Mouse (Mus musculus) G1E-ER4 (cell line): Measurements from ENCODE around the gene Zmym2. TPM values are rescaled to one million over a fixed set of nuclear protein-coding genes. Genes with fewer than 3 reads are reported as not detected.

ENCODE experiments used
- GATA1 ChIP-seq: IDR thresholded peaks from one replicate; pipeline ENCODE4 v1.8.0; 2012; ENCODE audit warnings: low read length, inconsistent platforms
- polyA plus RNA-seq: library from polyadenylated mRNA; stranded (reverse); fragments of >175 nt; gene quantifications from 2 replicates; pipeline ENCODE4 v1.2.3, GENCODE M21; 2012

Zmym2 gene
- polyA plus RNA-seq, 1 experiment = 2.2 TPM

DNA sequence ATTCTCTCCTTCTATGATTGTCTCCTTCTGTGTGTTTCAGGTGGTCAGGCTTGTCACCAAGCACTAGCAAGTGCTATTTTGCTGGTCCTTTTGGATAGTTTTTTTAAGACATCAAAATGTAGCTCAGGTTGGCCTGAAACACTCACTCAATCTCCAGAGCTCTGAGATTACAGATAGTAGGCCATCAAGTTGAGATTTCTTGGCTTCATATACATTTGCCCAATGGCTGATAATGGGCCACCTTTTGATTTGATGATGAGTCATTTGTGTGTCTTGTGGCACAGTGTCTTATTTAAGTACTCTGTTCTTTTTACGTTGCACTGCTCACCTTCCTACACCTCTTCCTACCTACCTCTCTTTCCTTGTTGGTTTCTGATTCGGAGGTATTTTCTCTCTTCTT lies 11.0 kb downstream of the Zmym2 start:
- no peak for TF ChIP-seq GATA1

DNA sequence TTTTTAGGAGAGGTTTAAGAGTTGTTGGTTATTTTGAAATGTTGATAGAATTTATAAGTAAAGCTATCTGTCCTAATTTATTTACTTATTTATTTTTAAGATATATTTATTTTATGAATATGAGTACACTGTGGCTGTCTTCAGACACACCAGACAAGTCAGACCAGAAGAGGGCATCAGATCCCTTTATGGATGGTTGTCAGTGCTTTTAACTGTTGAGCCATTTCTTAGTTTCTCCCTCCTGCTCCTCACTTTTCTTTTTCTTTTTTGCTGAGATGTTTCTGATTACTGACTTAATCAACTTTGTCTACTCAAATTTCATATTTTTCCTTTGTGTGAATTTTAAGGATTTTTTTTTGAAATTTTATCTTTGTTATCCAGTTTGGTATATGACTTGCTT lies 13.2 kb downstream of the Zmym2 start:
- no peak for TF ChIP-seq GATA1

DNA sequence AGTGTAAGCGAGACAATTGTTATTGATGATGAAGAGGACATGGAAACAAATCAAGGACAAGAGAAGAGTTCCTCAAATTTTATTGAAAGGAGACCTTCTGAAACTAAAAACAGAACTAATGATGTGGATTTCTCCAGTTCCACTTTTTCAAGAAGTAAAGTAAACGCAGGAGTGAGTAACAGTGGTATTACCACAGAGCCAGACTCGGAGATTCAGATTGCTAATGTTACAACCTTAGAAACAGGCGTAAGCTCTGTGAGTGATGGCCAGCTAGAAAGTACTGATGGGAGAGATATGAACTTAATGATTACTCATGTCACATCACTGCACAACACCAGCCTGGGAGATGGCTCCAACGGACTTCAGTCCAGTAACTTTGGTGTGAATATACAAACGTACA lies 16.6 kb downstream of the Zmym2 start:
- TF ChIP-seq GATA1 = no peak

DNA sequence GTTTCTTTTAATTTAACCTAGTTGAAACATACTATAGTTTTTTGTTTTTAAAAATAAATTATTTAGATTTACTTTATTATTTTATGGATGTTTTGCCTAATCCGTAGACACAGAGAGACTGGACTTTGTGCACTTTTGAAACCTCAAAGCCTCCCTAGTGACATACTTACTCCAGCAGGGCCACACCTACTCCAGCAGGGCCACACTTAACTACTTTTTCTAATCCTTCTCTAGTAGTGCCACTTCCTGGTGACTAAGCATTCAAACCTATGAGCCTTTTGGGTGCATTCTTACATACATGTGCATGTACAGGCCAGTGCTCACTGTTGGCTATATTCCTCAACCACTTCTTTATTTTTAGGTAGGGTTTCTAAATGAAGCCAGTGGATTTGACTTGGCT lies 19.2 kb downstream of the Zmym2 start:
- no peak for TF ChIP-seq GATA1

DNA sequence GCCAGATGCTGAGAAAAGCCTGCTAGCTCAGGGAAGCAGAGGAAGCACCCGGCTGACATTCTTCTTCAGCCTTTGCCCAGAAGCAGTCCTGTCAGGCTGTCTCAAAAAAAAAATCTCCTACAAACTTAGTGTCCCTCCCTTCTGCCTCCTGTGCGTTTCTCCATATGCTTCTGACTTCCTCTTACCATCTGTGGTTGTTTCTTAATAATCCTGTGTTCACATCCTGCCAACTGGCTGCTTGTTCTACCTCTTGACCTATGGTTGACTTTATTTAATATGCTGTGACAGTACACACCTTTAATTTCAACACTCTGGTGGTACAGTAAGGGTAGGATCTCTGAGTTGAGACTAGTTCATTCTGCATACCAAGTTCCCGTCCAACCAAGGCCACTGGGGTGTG lies 32.1 kb downstream of the Zmym2 start:
- TF ChIP-seq GATA1 = no peak

DNA sequence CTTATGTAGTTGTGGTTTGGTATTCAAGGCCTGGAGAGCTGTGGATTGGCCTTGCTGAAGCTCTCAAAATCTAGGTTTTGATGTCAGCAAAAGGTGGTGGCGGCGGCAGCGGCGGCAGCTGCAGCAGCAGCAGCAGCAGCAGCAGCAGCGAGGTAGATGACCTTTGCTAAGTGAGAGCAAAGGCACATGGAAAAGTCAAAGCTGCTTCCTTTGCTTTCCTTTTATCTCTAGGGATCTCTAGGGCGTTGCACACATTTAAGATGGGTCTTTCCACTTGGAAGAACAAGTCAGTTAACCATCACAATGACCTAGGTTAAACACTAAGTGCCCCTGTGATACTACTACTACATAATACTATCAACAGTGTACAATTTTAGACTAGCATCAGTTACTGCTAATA lies 49.0 kb downstream of the Zmym2 start:
- no peak for TF ChIP-seq GATA1

DNA sequence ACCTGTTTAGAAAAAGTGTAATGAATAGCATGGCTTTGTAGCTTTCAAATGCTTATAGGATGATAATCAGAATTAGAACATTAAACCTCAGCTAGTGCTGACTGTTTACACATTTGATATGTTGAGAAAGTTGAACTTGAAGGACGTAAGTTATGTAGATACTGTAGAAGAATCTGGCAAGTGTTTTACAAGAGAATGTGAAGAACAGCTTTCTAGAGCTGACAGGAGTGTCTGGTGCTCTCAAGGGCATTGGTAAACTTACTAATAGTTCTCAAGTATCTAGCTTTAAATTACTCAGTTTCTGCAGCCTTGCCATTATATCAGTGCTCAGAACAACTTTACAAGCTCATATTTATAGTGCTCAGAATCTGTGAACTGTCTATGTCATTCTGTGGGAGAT lies 53.5 kb downstream of the Zmym2 start:
- TF ChIP-seq GATA1 = no peak

DNA sequence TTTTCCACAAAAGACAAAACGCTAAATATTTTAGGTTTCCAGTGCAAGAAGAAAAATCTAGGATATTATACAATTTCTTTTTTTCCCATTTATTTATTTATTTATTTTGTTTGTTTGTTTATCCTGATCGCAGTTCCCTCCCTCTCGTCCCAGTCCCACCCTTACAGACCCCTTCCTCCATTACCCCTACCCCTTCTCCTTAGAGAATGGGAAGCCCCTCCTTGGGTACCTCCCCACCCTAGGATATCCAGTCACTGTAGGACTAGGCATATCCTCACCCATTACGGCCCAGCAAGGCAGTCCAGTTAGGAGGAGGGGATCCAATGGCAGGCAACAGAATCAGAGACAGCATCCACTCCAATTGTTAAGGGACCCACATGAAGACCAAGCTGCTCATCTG lies 66.5 kb downstream of the Zmym2 start:
- no peak for TF ChIP-seq GATA1

DNA sequence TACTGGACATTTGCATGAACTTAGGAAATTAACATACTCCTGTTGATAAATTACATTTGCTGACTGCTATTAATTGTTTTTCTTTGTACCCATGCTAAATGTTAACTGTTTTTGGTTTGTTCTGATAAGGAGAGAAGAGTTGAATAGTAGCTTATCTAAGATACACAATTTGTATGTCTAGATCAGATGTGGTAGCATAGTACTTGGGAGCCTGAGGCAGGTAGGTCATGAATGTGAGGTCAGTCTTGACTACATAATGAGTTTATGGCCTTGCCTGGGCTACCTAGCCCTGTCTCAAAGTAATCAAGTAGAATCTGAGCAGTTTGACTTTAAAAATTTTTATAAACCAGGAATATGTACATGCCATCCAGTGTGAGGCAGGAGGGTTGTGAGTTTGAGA lies 67.9 kb downstream of the Zmym2 start:
- TF ChIP-seq GATA1 = no peak

DNA sequence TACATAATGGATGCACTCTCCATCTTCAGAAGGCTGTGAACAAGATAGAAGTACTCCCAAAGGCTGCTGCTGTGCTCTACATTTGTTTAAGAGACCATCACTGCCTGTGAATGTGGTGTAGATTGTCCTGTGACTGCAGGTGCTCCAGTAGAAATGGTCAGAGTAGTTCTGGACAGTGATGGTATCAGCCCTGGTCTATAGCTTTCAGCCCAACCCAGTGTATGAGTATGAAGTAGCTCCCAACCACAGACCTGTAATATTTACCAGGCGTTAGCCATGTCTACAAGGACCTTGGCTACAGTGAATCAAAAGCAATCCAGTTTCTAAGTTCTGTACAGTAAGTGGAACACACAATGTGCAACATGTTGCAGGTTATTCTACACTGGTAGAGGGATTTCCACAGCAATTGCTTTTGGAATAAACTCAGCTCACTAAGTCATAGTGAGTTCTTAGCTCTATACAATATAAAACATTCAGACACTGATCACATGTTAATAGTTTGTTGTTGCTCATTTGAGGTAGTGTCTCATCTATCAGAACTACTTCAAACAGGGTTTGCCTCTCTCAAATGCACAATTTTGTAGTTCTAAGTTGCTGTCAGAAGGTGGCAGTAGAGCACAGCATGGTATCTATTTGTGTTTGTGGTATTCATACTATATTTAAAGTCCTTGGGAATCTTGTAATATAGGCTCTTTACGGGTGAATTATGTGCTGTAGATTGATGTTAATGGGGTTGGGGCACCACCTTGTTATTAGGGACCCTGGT lies 77.7 kb downstream of the Zmym2 start:
- TF ChIP-seq GATA1 = no peak

DNA sequence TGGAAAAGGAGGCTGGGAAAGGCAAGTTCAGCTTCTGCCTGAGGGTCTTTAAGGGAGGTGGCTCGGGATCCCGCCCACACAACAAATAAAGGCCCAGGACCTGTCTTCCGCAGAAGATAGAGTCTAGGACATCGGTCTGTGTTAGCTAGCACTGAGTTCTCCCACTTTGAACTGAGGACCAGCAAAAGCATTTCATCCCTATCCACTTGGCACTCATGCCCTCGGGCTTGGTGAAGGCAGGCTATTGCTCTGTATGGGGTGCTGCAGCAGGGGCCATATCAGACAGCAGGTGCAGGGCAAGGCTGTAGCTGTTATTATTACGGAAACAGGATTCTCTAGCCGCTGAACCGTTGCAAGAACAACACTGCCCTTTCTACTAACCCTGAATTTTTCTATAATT lies 83.2 kb downstream of the Zmym2 start:
- no peak for TF ChIP-seq GATA1

DNA sequence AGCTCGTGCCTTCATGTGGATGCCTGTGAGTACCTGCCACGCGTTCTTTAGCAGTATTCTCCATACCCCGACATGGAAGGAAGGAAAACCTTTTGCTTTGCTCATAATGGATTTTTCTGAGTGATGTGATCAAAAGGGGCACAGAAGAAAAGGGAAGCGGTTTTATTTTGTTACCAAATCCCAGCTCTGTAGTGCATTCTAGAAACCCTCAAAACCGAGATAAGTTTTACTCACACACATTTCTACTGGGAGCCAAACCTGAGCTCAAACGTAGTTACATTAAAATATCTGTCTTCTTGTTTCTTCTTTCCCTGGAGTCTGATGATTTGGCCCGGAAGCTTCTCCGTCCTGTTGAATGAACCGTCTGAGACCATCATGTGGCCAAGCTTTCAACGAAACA lies 83.7 kb downstream of the Zmym2 start:
- TF ChIP-seq GATA1 = no peak

DNA sequence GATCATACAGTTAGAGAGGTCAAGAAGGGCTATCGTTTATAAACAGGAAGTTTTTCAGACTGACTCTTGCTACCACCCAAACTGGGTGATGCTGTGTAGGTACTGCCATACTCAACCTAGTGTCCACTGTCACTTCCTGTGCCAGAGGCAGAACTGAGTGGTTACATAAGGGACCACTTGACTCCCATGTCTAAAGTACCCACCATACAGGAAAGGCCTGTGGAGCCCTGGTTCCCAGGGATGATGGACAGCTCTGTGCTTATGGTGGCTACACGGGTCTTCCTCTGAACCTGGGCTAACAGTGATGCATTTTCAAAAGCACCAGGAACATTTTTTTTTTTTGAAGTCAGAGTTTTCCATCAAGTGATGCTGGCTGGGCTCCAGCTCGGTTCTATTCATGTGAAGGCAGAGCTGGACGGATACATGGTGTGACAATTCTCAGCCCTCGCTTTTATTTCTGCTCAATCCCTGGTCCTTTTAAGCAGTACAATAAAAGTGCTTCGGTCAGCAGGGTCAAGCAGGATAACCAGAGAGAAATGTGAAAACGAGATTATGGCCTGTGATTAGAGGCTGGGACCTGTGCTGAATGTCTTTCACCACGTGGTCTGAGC lies 91.7 kb downstream of the Zmym2 start:
- no peak for TF ChIP-seq GATA1

DNA sequence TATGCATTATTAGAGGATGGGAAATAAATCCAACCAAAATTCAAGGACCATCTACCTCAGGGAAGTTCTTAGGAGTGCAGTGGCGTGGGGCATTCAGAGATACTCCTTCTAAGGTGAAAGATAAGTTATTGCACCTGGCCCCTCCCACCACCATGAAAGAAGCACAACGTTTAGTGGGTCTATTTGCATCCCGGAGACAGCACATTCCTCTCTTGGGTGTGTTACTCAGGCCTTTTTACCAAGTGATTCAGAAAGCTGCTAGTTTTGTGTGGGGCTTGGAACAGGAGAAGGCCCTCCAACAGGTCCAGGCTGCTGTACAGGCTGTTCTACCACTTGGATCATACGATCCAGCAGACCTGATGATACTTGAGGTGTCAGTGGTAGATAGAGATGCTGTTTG lies 102.2 kb downstream of the Zmym2 start:
- no peak for TF ChIP-seq GATA1

Other genes with a start within 250 kb of the Zmym2 start
- gene Mphosph8, start 218.4 kb upstream of the Zmym2 start, polyA plus RNA-seq = 5.3 and 7.4 TPM in 2 replicates
- 9.8 and 9.9 TPM in 2 replicates for gene Pspc1, start 108.3 kb upstream of the Zmym2 start, polyA plus RNA-seq
- gene Zmym5, start 74.9 kb upstream of the Zmym2 start, polyA plus RNA-seq = 1.2 and 1.4 TPM in 2 replicates
- gene Gja3, start 171.4 kb downstream of the Zmym2 start, polyA plus RNA-seq = not detected in 2 replicates
- gene Gjb2, start 218.0 kb downstream of the Zmym2 start, polyA plus RNA-seq = not detected in 2 replicates
- gene Gm4491, start 229.2 kb downstream of the Zmym2 start, polyA plus RNA-seq = not detected in 2 replicates
- gene Gjb6, start 247.0 kb downstream of the Zmym2 start, polyA plus RNA-seq = not detected in 2 replicates